Mouse (Mus musculus): ENCODE results near the gene Bmp2k.

GRCm38 (mm10) chr5:97022305-97023278 is 25.1 kb downstream of the Bmp2k start:
- no peak for TF ChIP-seq NRF1 (IDR thresholded peaks at IDR 0.05; ENCODE audit: low read depth, low read length)
- TF ChIP-seq KAT2A (IDR thresholded peaks at IDR 0.05; ENCODE audit: insufficient replicate concordance, low read length): no peak
- no peak for TF ChIP-seq HCFC1 (IDR thresholded peaks at IDR 0.05; ENCODE audit: low read depth, low read length)
- TF ChIP-seq CTCF (conservative IDR thresholded peaks at IDR 0.05 in 1 of 2, IDR thresholded peaks at IDR 0.05 in 1 of 2; ENCODE audit: low read depth in 2 of 2, low read length in 2 of 2): no peak
- no peak for TF ChIP-seq ZMIZ1 (IDR thresholded peaks at IDR 0.05; ENCODE audit: low read depth, low read length)
- no peak for TF ChIP-seq POLR2A (IDR thresholded peaks at IDR 0.05; ENCODE audit: low read depth, low read length)
- no peak for TF ChIP-seq UBTF (IDR thresholded peaks at IDR 0.05; ENCODE audit: low read depth, low read length)
- TF ChIP-seq MAX (IDR thresholded peaks at IDR 0.05; ENCODE audit: low read length): no peak
- no peak for TF ChIP-seq ZC3H11A (IDR thresholded peaks at IDR 0.05; ENCODE audit: low read depth, low read length)
- TF ChIP-seq CHD2 (IDR thresholded peaks at IDR 0.05; ENCODE audit: low read length): no peak
- no peak for TF ChIP-seq USF2 (conservative IDR thresholded peaks at IDR 0.05; ENCODE audit: low read depth, low read length)
- TF ChIP-seq ETS1 (conservative IDR thresholded peaks at IDR 0.05; ENCODE audit: low read depth, low read length): no peak

All from CH12.LX (cell line).